Mouse (Mus musculus) lung, adult 2 months (tissue): ENCODE measurements around the gene Celf6. TPM values are rescaled to one million over a fixed set of nuclear protein-coding genes. Genes with fewer than 3 reads are reported as not detected.

Source experiments
- DNase-seq: peaks from one replicate; pipeline ENCODE4 v3.0.0; 2022
- H3K4me1 ChIP-seq: fragments of 200-500 bp; 2 replicates; pipeline ENCODE4 v1.6.1; 2011; ENCODE audit warnings: low read length; ENCODE audit not compliant: control insufficient read depth, insufficient read depth
- H3K4me3 ChIP-seq: fragments of 200-500 bp; replicated peaks from 2 replicates; pipeline ENCODE3; 2011; ENCODE audit warnings: low read depth, mild to moderate bottlenecking, control low read depth, low read length; ENCODE audit errors: extremely low read depth
- CTCF ChIP-seq: fragments of 200-500 bp; IDR thresholded peaks from 2 replicates; pipeline ENCODE4 v1.5.1; 2011; ENCODE audit warnings: mild to moderate bottlenecking, low read length, control low read depth; ENCODE audit not compliant: insufficient read depth
- POLR2A ChIP-seq: fragments of 200-500 bp; IDR thresholded peaks from 2 replicates; pipeline ENCODE4 v1.6.1; 2011; ENCODE audit warnings: low read depth, mild to moderate bottlenecking, control low read depth, low read length, borderline replicate concordance; ENCODE audit errors: extremely low read depth
- WGBS: fragments of 180-500 bp; shearing (Covaris S2); methylation state at CpG from one replicate; pipeline ENCODE4 v1.1.7; 2018; 5-methylcytosine and 5-hydroxymethylcytosine counted together
- polyA plus RNA-seq: library from polyadenylated mRNA; depleted of rRNA; stranded (reverse); fragments of >200 nt; gene quantifications from 2 replicates; pipeline ENCODE4 v1.2.3, GENCODE M21; 2012

Celf6 gene
- polyA plus RNA-seq, 1 experiment, result 0.15 TPM

GRCm38 (mm10) chr9:59544739-59545138 is 33.0 kb upstream of the Celf6 start:
- Histone ChIP-seq H3K4me1 (peaks cover 18% of the 10 kb centered on the region; the same call in 1 of the 2 replicates), H3K4me3 (no peak overlapping the region)
- TF ChIP-seq POLR2A, result no peak
- no peak for TF ChIP-seq CTCF
- 65% methylated on average over 5 of the region's 5 CpGs for WGBS
- no peak for DNase-seq

GRCm38 (mm10) chr9:59547869-59548268 is 29.8 kb upstream of the Celf6 start:
- peaks cover 12% of the 10 kb centered on the region; the same call in 1 of the 2 replicates for H3K4me1 ChIP-seq
- no peak for DNase-seq
- no peak overlapping the region for H3K4me3 ChIP-seq
- no peak for TF ChIP-seq POLR2A
- TF ChIP-seq CTCF, result no peak
- 54% methylated on average over 1 of the region's 1 CpGs for WGBS

GRCm38 (mm10) chr9:59548961-59549487 is 28.7 kb upstream of the Celf6 start:
- TF ChIP-seq POLR2A (no peak), CTCF (no peak)
- DNase-seq, result no peak
- Histone ChIP-seq H3K4me3 (no peak overlapping the region), H3K4me1 (peaks cover 12% of the 10 kb centered on the region; the same call in 1 of the 2 replicates)
- 52% methylated on average over 2 of the region's 2 CpGs for WGBS

- no peak overlapping the region for H3K4me3 ChIP-seq
- no peak for DNase-seq
- H3K4me1 ChIP-seq, result peaks cover 9% of the 10 kb centered on the region; the same call in 1 of the 2 replicates
- 76% methylated on average over 4 of the region's 4 CpGs for WGBS
- TF ChIP-seq POLR2A, result no peak
Observed at GRCm38 (mm10) chr9:59550077-59550476, 27.6 kb upstream of the Celf6 start.

GRCm38 (mm10) chr9:59551017-59551416 is 26.7 kb upstream of the Celf6 start:
- WGBS, result 52% methylated on average over 5 of the region's 5 CpGs
- Histone ChIP-seq H3K4me1 (peaks cover 9% of the 10 kb centered on the region; the same call in 1 of the 2 replicates), H3K4me3 (no peak overlapping the region)
- no peak for DNase-seq
- TF ChIP-seq POLR2A (no peak), CTCF (no peak)

GRCm38 (mm10) chr9:59551620-59552031 is 26.1 kb upstream of the Celf6 start:
- WGBS, result 34% methylated on average over 3 of the region's 3 CpGs
- DNase-seq, result peak; percentile 45
- H3K4me1 ChIP-seq, result peaks cover 9% of the 10 kb centered on the region; the same call in 1 of the 2 replicates
- no peak for TF ChIP-seq CTCF
- no peak for TF ChIP-seq POLR2A
- no peak overlapping the region for H3K4me3 ChIP-seq

DNA sequence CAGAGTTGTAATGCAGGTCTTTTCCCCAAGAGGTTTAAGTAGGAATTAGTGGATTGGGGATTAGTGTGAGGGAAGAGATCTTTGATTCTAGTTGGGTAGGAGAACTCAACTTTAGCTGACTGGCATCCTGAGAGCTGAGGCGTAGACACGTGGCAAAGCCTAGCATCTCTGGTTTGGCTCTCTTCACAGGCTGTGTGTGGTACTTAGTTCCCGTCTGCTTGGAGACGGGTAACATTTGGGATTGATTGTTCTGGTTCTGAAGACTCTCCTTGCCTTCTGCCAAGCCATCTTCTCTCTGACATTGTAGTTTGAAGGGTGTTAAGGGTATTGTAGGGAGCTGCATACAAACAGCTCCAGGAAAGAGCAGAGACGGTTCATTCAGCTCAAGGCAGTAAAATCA is 25.1 kb upstream of the Celf6 start:
- peaks cover 5% of the 10 kb centered on the region; the same call in 1 of the 2 replicates for H3K4me1 ChIP-seq
- H3K4me3 ChIP-seq, result no peak overlapping the region
- no peak for DNase-seq
- WGBS, result 92% methylated on average over 5 of the region's 5 CpGs
- TF ChIP-seq CTCF, result no peak
- no peak for TF ChIP-seq POLR2A

DNA sequence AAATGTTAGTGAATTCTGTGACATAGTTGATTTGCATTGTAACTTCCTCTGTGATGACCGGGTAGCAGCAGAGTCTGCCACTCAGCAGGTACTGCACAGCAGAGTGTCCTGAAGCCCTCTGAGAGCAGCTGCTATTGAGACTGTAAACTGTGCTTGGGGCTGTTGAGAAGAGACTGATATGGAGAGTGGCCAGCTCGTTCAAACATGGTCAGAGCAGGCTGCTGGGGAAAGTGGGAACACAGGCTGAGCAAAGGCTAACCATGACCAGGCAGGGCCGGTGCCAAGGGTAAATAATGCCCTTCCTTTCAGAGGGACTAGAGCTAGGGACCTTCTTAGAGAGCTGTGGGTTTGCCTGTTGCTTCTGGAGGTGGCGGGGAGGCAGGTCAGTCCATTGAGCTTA is 24.0 kb upstream of the Celf6 start:
- no peak overlapping the region for H3K4me3 ChIP-seq
- 69% methylated on average over 4 of the region's 4 CpGs for WGBS
- TF ChIP-seq CTCF, result no peak
- no peak for TF ChIP-seq POLR2A
- peaks cover 5% of the 10 kb centered on the region; the same call in 1 of the 2 replicates for H3K4me1 ChIP-seq
- no peak for DNase-seq

- peak; percentile 77 for DNase-seq
- WGBS, result 18% methylated on average over 4 of the region's 4 CpGs
Observed at GRCm38 (mm10) chr9:59565600-59565999, 12.1 kb upstream of the Celf6 start.

GRCm38 (mm10) chr9:59567111-59567510 is 10.6 kb upstream of the Celf6 start:
- peak; percentile 44 for DNase-seq
- no peak overlapping the region for H3K4me3 ChIP-seq
- H3K4me1 ChIP-seq, result no peaks in the 10 kb centered on the region
- TF ChIP-seq CTCF (peak; percentile 83), POLR2A (no peak)
- WGBS, result 16% methylated on average over 6 of the region's 6 CpGs

More at GRCm38 (mm10) chr9:59565600-59565999, 12.1 kb upstream of the Celf6 start:
- Histone ChIP-seq H3K4me3 (no peak overlapping the region), H3K4me1 (no peaks in the 10 kb centered on the region)
- TF ChIP-seq CTCF (peak; percentile 95), POLR2A (no peak)

DNA sequence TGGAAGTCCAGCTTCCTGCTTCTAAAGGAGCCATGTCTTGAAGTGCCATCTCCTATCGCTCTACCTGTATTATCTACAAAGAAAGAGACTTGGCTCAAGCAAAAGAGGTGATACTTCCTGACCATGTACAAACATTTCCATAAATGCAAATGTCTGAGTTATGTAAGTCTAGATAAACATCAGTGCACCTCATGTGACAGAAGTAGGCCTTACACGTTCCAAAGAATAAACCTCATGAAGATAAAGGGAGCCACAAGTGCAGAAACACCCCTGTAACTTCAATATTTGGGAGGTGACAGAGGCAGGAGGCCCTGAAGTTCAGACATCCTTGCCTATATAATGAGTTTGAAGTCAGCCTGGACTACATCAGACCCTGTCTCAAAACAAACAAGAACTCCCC is 5.9 kb upstream of the Celf6 start:
- H3K4me3 ChIP-seq, result no peak overlapping the region
- H3K4me1 ChIP-seq, result no peaks in the 10 kb centered on the region
- TF ChIP-seq CTCF (no peak), POLR2A (no peak)
- WGBS, result 60% methylated on average over 2 of the region's 2 CpGs
- DNase-seq, result no peak
